Mouse (Mus musculus) kidney, embryonic 14.5 days (tissue): ENCODE data around the gene Mrpl16. TPM values are rescaled to one million over a fixed set of nuclear protein-coding genes. Genes with fewer than 3 reads are reported as not detected.

ENCODE experiments used
- ATAC-seq: fragments of 200-750 bp; cut with Nextera tagmentation; 2 replicates; pipeline ENCODE4 v1.8.0; 2017; ENCODE audit warnings: moderate number of reproducible peaks, mild to moderate bottlenecking, moderate TSS enrichment, moderate library complexity; ENCODE audit not compliant: low FRiP score, low TSS enrichment
- H3K27ac ChIP-seq: fragments of 300-500 bp; sonication (generic); 2 replicates; pipeline ENCODE4 v1.5.1; 2014; ENCODE audit warnings: low read depth, mild to moderate bottlenecking, low read length, moderate library complexity, mixed read lengths
- H3K27me3 ChIP-seq: fragments of 300-500 bp; sonication (generic); 2 replicates; pipeline ENCODE4 v1.6.1; 2014; ENCODE audit warnings: mild to moderate bottlenecking, low read length; ENCODE audit not compliant: control insufficient read depth, insufficient read depth
- H3K36me3 ChIP-seq: fragments of 300-500 bp; sonication (generic); 2 replicates; pipeline ENCODE4 v1.6.1; 2014; ENCODE audit warnings: low read length, mixed read lengths; ENCODE audit not compliant: control insufficient read depth, insufficient read depth
- H3K4me1 ChIP-seq: fragments of 300-500 bp; sonication (generic); 2 replicates; pipeline ENCODE4 v1.6.1; 2014; ENCODE audit warnings: low read length, mixed read lengths; ENCODE audit not compliant: control insufficient read depth, insufficient read depth
- H3K4me2 ChIP-seq: fragments of 300-500 bp; sonication (generic); replicated peaks from 2 replicates; pipeline ENCODE4 v1.6.1; 2014; ENCODE audit warnings: low read depth, mild to moderate bottlenecking, low read length
- H3K4me3 ChIP-seq: fragments of 300-500 bp; sonication (generic); 2 replicates; pipeline ENCODE4 v1.5.1; 2014; ENCODE audit warnings: mild to moderate bottlenecking, low read length
- H3K9ac ChIP-seq: fragments of 300-500 bp; sonication (generic); 2 replicates; pipeline ENCODE4 v1.6.1; 2014; ENCODE audit warnings: low read depth, mild to moderate bottlenecking, low read length, moderate library complexity
- H3K9me3 ChIP-seq: fragments of 300-500 bp; sonication (generic); 2 replicates; pipeline ENCODE4 v1.6.1; 2016; ENCODE audit warnings: low read length; ENCODE audit not compliant: control insufficient read depth
- WGBS: fragments of 180-500 bp; shearing (Covaris S2); extraction: QIAGEN DNeasy Blood & Tissue Kit; methylation state at CpG from one replicate; pipeline ENCODE4 v1.1.7; 2014; 5-methylcytosine and 5-hydroxymethylcytosine counted together
- polyA plus RNA-seq: library from polyadenylated mRNA; unstranded; fragments of >200 nt; fragmentation: Nextera tagmentation; extraction: Ambion mirVana; gene quantifications from 2 replicates; pipeline ENCODE4 v1.2.1, GENCODE M21; 2014

Gene Mrpl16
- polyA plus RNA-seq, 1 experiment from 2014 or later, result 59.8 TPM

GRCm38 (mm10) chr19:11765059-11765458 is 5.1 kb upstream of the Mrpl16 start:
- no peak overlapping the region for H3K4me3 ChIP-seq
- no peak overlapping the region for H3K27ac ChIP-seq
- 90% methylated on average over 3 of the region's 3 CpGs for WGBS
- no peak overlapping the region for H3K9ac ChIP-seq
- H3K27me3 ChIP-seq, result no peaks in the 10 kb centered on the region
- no peak for ATAC-seq
- H3K4me1 ChIP-seq, result no peaks in the 10 kb centered on the region
- no peak overlapping the region for H3K4me2 ChIP-seq
- H3K9me3 ChIP-seq, result no peaks in the 10 kb centered on the region
- no peaks in the 10 kb centered on the region for H3K36me3 ChIP-seq

- Histone ChIP-seq H3K4me3 (no peak overlapping the region), H3K9ac (no peak overlapping the region), H3K4me1 (0 out of 2 replicates have a peak, but pooled peaks cover 6% of the 10 kb centered on the region), H3K27ac (no peak overlapping the region), H3K9me3 (no peaks in the 10 kb centered on the region), H3K4me2 (no peak overlapping the region), H3K27me3 (no peaks in the 10 kb centered on the region), H3K36me3 (no peaks in the 10 kb centered on the region)
- ATAC-seq, result no peak
- WGBS, result 68% methylated on average over 4 of the region's 4 CpGs
These were observed 3.8 kb upstream of the Mrpl16 start for GRCm38 (mm10) chr19:11766413-11766812.

GRCm38 (mm10) chr19:11768163-11768562 is 2.0 kb upstream of the Mrpl16 start:
- ATAC-seq, result no peak
- no peaks in the 10 kb centered on the region for H3K27me3 ChIP-seq
- no peak overlapping the region for H3K4me3 ChIP-seq
- H3K4me2 ChIP-seq, result no peak overlapping the region
- 0 out of 2 replicates have a peak, but pooled peaks cover 6% of the 10 kb centered on the region for H3K4me1 ChIP-seq
- peaks cover 3% of the 10 kb centered on the region for H3K36me3 ChIP-seq
- 19% methylated on average over 3 of the region's 3 CpGs for WGBS
- no peaks in the 10 kb centered on the region for H3K9me3 ChIP-seq
- no peak overlapping the region for H3K9ac ChIP-seq
- no peak overlapping the region for H3K27ac ChIP-seq

- Histone ChIP-seq H3K4me2 (peak overlapping the region; percentile 71; the same call in 1 of the 2 replicates), H3K4me1 (0 out of 2 replicates have a peak, but pooled peaks cover 6% of the 10 kb centered on the region), H3K9me3 (no peaks in the 10 kb centered on the region), H3K36me3 (peaks cover 15% of the 10 kb centered on the region), H3K27ac (no peak overlapping the region), H3K27me3 (no peaks in the 10 kb centered on the region), H3K4me3 (no peak overlapping the region), H3K9ac (no peak overlapping the region)
- WGBS, result 89% methylated on average over 5 of the region's 5 CpGs
- 0 out of 2 replicates have a peak, but pooled peaks have one; percentile 10 for ATAC-seq
These were observed 802 bp upstream of the Mrpl16 start for GRCm38 (mm10) chr19:11769257-11769920.

- H3K27ac ChIP-seq, result no peak overlapping the region
- WGBS, result 64% methylated on average over 7 of the region's 7 CpGs
- no peak overlapping the region for H3K4me2 ChIP-seq
- H3K9ac ChIP-seq, result no peak overlapping the region
- no peaks in the 10 kb centered on the region for H3K4me1 ChIP-seq
- H3K27me3 ChIP-seq, result no peaks in the 10 kb centered on the region
- no peak for ATAC-seq
- peaks cover 25% of the 10 kb centered on the region for H3K36me3 ChIP-seq
- no peak overlapping the region for H3K4me3 ChIP-seq
- no peaks in the 10 kb centered on the region for H3K9me3 ChIP-seq
These were observed 7.1 kb downstream of the Mrpl16 start for GRCm38 (mm10) chr19:11777191-11777865.

GRCm38 (mm10) chr19:11785409-11786154 is 15.4 kb downstream of the Mrpl16 start:
- Histone ChIP-seq H3K36me3 (0 out of 2 replicates have a peak, but pooled peaks cover 4% of the 10 kb centered on the region), H3K9me3 (no peaks in the 10 kb centered on the region), H3K4me3 (no peak overlapping the region), H3K4me1 (no peaks in the 10 kb centered on the region), H3K27ac (no peak overlapping the region), H3K9ac (no peak overlapping the region), H3K27me3 (no peaks in the 10 kb centered on the region), H3K4me2 (no peak overlapping the region)
- ATAC-seq, result no peak
- WGBS, result 80% methylated on average over 14 of the region's 14 CpGs

- Histone ChIP-seq H3K4me3 (no peak overlapping the region), H3K27me3 (no peaks in the 10 kb centered on the region), H3K4me2 (no peak overlapping the region), H3K36me3 (0 out of 2 replicates have a peak, but pooled peaks cover 4% of the 10 kb centered on the region), H3K4me1 (no peaks in the 10 kb centered on the region), H3K9ac (no peak overlapping the region), H3K27ac (no peak overlapping the region), H3K9me3 (no peaks in the 10 kb centered on the region)
- WGBS, result 93% methylated on average over 6 of the region's 6 CpGs
- no peak for ATAC-seq
These were observed 17.6 kb downstream of the Mrpl16 start for GRCm38 (mm10) chr19:11787826-11788225.

- H3K9ac ChIP-seq, result no peak overlapping the region
- no peak overlapping the region for H3K27ac ChIP-seq
- H3K27me3 ChIP-seq, result no peaks in the 10 kb centered on the region
- 47% methylated on average over 6 of the region's 6 CpGs for WGBS
- no peak overlapping the region for H3K4me2 ChIP-seq
- no peaks in the 10 kb centered on the region for H3K4me1 ChIP-seq
- H3K9me3 ChIP-seq, result no peaks in the 10 kb centered on the region
- ATAC-seq, result peak; percentile 73; the same call in 1 of the 2 replicates
- no peak overlapping the region for H3K4me3 ChIP-seq
- H3K36me3 ChIP-seq, result 0 out of 2 replicates have a peak, but pooled peaks cover 4% of the 10 kb centered on the region
These were observed 18.7 kb downstream of the Mrpl16 start for GRCm38 (mm10) chr19:11788876-11789275.
